Mouse (Mus musculus): ENCODE data around the gene Chd3. TPM values are rescaled to one million over a fixed set of nuclear protein-coding genes. Genes with fewer than 3 reads are reported as not detected.

The Chd3 gene
- total and polyA plus RNA-seq, 2 experiments from 2014 or later, result 74.7 to 381 TPM

- H3K27me3 ChIP-seq (ENCODE audit: insufficient read depth, low read length), result no peaks in the 10 kb centered on the region
- WGBS, result 18% methylated on average over 9 of the region's 9 CpGs
- peak overlapping the region; percentile 98 for H3K4me2 ChIP-seq (ENCODE audit: low read depth)
- H3K9me3 ChIP-seq (ENCODE audit: low read length), result no peaks in the 10 kb centered on the region
- ATAC-seq (no peak), DNase-seq (no peak)
- H3K9ac ChIP-seq, result peak overlapping the region; percentile 67; the same call in 1 of the 2 replicates
- no peaks in the 10 kb centered on the region for H3K36me3 ChIP-seq (ENCODE audit: insufficient read depth)
- no peak overlapping the region for H3K27ac ChIP-seq (ENCODE audit: low read depth, low read length)
- H3K4me3 ChIP-seq (ENCODE audit: low read depth, low read length), result peak overlapping the region; percentile 54; the same call in 1 of the 2 replicates
- peaks cover 27% of the 10 kb centered on the region for H3K4me1 ChIP-seq (ENCODE audit: insufficient read depth)
- no peak for TF ChIP-seq CTCF (IDR thresholded peaks at IDR 0.05; ENCODE audit: low read depth)
Observed at GRCm38 (mm10) chr11:69327157-69327442, 42.1 kb downstream of the Chd3 start.

GRCm38 (mm10) chr11:69326408-69327156 lies 42.6 kb downstream of the Chd3 start:
- DNase-seq (no peak), ATAC-seq (0 out of 2 replicates have a peak, but pooled peaks have one; percentile 2)
- no peaks in the 10 kb centered on the region for H3K27me3 ChIP-seq (ENCODE audit: insufficient read depth, low read length)
- no peak for TF ChIP-seq CTCF (IDR thresholded peaks at IDR 0.05; ENCODE audit: low read depth)
- peak overlapping the region; percentile 98 for H3K4me2 ChIP-seq (ENCODE audit: low read depth)
- under 1% methylated on average over 45 of the region's 45 CpGs for WGBS
- no peaks in the 10 kb centered on the region for H3K9me3 ChIP-seq (ENCODE audit: low read length)
- H3K4me3 ChIP-seq (ENCODE audit: low read depth, low read length), result peak overlapping the region; percentile 54
- H3K4me1 ChIP-seq (ENCODE audit: insufficient read depth), result peaks cover 26% of the 10 kb centered on the region
- no peaks in the 10 kb centered on the region for H3K36me3 ChIP-seq (ENCODE audit: insufficient read depth)
- H3K27ac ChIP-seq (ENCODE audit: low read depth, low read length), result no peak overlapping the region
- peak overlapping the region; percentile 67 for H3K9ac ChIP-seq

- peaks cover 22% of the 10 kb centered on the region for H3K4me1 ChIP-seq (ENCODE audit: insufficient read depth)
- peak; percentile 91 for DNase-seq
- WGBS, result 12% methylated on average over 26 of the region's 26 CpGs
- no peaks in the 10 kb centered on the region for H3K36me3 ChIP-seq (ENCODE audit: insufficient read depth)
- ATAC-seq, result peak; percentile 57; the same call in 1 of the 2 replicates
- peak within 1 kb of the TSS; percentile 98 for H3K4me2 ChIP-seq (ENCODE audit: low read depth)
- no peaks in the 10 kb centered on the region for H3K9me3 ChIP-seq (ENCODE audit: low read length)
- H3K4me3 ChIP-seq (ENCODE audit: low read depth, low read length), result peak within 1 kb of the TSS; percentile 54
- no peak within 1 kb of the TSS for H3K27ac ChIP-seq (ENCODE audit: low read depth, low read length)
- peak within 1 kb of the TSS; percentile 67 for H3K9ac ChIP-seq
- no peaks in the 10 kb centered on the region for H3K27me3 ChIP-seq (ENCODE audit: insufficient read depth, low read length)
- no peak for TF ChIP-seq CTCF (IDR thresholded peaks at IDR 0.05; ENCODE audit: low read depth)
Observed at GRCm38 (mm10) chr11:69325628-69326407, 43.4 kb downstream of the Chd3 start, which contains the start of gene Kcnab3. Gene Kcnab3 (plus strand): TSS chr11:69326258.

GRCm38 (mm10) chr11:69324749-69325148 lies 44.5 kb downstream of the Chd3 start:
- H3K27ac ChIP-seq (ENCODE audit: low read depth, low read length), result no peak overlapping the region
- 81% methylated on average over 6 of the region's 6 CpGs for WGBS
- H3K4me1 ChIP-seq (ENCODE audit: insufficient read depth), result peaks cover 22% of the 10 kb centered on the region
- no peaks in the 10 kb centered on the region for H3K36me3 ChIP-seq (ENCODE audit: insufficient read depth)
- ATAC-seq (no peak), DNase-seq (no peak)
- H3K4me3 ChIP-seq (ENCODE audit: low read depth, low read length), result peak overlapping the region; percentile 72
- H3K9me3 ChIP-seq (ENCODE audit: low read length), result no peaks in the 10 kb centered on the region
- no peak overlapping the region for H3K9ac ChIP-seq
- H3K27me3 ChIP-seq (ENCODE audit: insufficient read depth, low read length), result no peaks in the 10 kb centered on the region
- no peak for TF ChIP-seq CTCF (IDR thresholded peaks at IDR 0.05; ENCODE audit: low read depth)
- H3K4me2 ChIP-seq (ENCODE audit: low read depth), result peak overlapping the region; percentile 79

- Histone ChIP-seq H3K36me3 (ENCODE audit: insufficient read depth) (peaks cover 9% of the 10 kb centered on the region), H3K4me2 (ENCODE audit: low read depth) (peak within 1 kb of the TSS; percentile 79), H3K27ac (ENCODE audit: low read depth, low read length) (peak within 1 kb of the TSS; percentile 90), H3K4me1 (ENCODE audit: insufficient read depth) (peaks cover 22% of the 10 kb centered on the region), H3K9me3 (ENCODE audit: low read length) (no peaks in the 10 kb centered on the region), H3K27me3 (ENCODE audit: insufficient read depth, low read length) (no peaks in the 10 kb centered on the region), H3K9ac (peak within 1 kb of the TSS; percentile 81), H3K4me3 (ENCODE audit: low read depth, low read length) (peak within 1 kb of the TSS; percentile 72)
- ATAC-seq, result peak; percentile 98
- peak; percentile 98 for DNase-seq
- no peak for TF ChIP-seq CTCF (IDR thresholded peaks at IDR 0.05; ENCODE audit: low read depth)
- under 1% methylated on average over 30 of the region's 30 CpGs for WGBS
Observed at GRCm38 (mm10) chr11:69323667-69324111, 45.5 kb downstream of the Chd3 start, which contains the start of the genes Cntrob and Trappc1. Gene Cntrob (minus strand): TSS chr11:69323775. Gene Trappc1 (plus strand): TSS chr11:69323980.

- DNase-seq, result no peak
- WGBS, result 13% methylated on average over 18 of the region's 18 CpGs
Observed at GRCm38 (mm10) chr11:69322693-69323471, 46.3 kb downstream of the Chd3 start.

More at GRCm38 (mm10) chr11:69322693-69323471, 46.3 kb downstream of the Chd3 start:
- H3K27me3 ChIP-seq (ENCODE audit: insufficient read depth, low read length), result no peaks in the 10 kb centered on the region
- peak overlapping the region; percentile 79 for H3K4me2 ChIP-seq (ENCODE audit: low read depth)
- H3K4me3 ChIP-seq (ENCODE audit: low read depth, low read length), result peak overlapping the region; percentile 72
- peak overlapping the region; percentile 81 for H3K9ac ChIP-seq
- no peaks in the 10 kb centered on the region for H3K9me3 ChIP-seq (ENCODE audit: low read length)
- TF ChIP-seq CTCF (IDR thresholded peaks at IDR 0.05; ENCODE audit: low read depth), result no peak
- no peak for ATAC-seq
- H3K36me3 ChIP-seq (ENCODE audit: insufficient read depth), result peaks cover 17% of the 10 kb centered on the region
- H3K27ac ChIP-seq (ENCODE audit: low read depth, low read length), result peak overlapping the region; percentile 90
- H3K4me1 ChIP-seq (ENCODE audit: insufficient read depth), result peaks cover 22% of the 10 kb centered on the region
